Mouse (Mus musculus) adrenal gland, postnatal 36 days (tissue): ENCODE measurements around the gene Nckap1l. TPM values are rescaled to one million over a fixed set of nuclear protein-coding genes. Genes with fewer than 3 reads are reported as not detected.
"Not testable (repeated sequence)": the region's sequence is repeated elsewhere in the genome, so short reads cannot be mapped to it uniquely, and the experiment has no call there.

Source experiments
- DNase-seq, 2 experiments: peaks; one replicate each; pipeline ENCODE4 v3.0.0; 2021; ENCODE audit warnings: mixed read lengths in 1 of 2
- long read RNA-seq, 2 experiments: library from polyadenylated mRNA; stranded (forward); transcript quantifications; one replicate each; pipeline ENCODE4 v2.0.0; 2021; ENCODE audit warnings: borderline sequencing depth in 2 of 2
- total RNA-seq, 2 experiments: library from RNA; stranded (reverse); gene quantifications; 2 replicates each; pipeline ENCODE4 v1.2.3; 2021

The Nckap1l gene
- 1 to 10 TPM; 4.1 to 5.5 TPM for total RNA-seq
- long read RNA-seq, experiment 1, full-length matches to known transcripts: 1 of 1 reads
- long read RNA-seq, experiment 1, partial matches to known transcripts: 0 of 1 reads
- long read RNA-seq, experiment 1, other reads (novel, unspliced or antisense): 0 of 1 reads
- long read RNA-seq, experiment 2, partial matches to known transcripts: 1 of 1 reads
- long read RNA-seq, experiment 2, other reads (novel, unspliced or antisense): 0 of 1 reads

DNA sequence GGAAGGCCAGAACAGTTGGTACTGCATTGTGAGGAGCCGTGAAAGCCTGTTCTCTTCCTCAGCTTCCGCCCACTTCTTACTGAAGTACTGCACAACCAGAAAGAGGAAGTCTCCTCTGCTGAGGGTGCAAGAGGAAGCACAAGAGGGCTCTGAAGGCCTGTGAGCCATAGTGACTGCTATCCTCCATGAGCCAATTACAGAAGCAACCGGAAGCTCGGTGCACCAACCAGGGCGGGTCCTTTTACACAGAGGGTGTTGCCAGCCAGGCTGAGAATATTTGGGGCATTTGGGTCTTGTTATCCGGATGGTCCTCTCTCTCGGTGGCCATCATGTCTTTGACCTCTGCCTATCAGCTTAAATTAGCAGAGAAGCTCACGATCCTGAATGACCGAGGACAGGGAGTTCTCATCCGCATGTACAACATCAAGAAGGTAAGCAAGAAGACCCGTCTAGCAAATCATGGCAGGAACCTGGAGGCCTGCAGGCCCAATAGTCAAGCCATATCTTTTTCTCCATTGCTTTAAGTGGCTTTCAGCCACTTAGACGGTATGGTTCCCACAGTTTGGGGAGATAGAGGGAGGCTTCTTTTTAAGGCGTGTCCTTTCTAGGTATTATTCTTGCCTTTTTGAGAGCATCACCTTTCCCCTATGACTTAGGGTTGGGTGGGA is at the start of gene Nckap1l:
Gene Nckap1l, plus strand, starts transcription at position 244 of the 668 bp plus-strand sequence.
- DNase-seq: peak; percentile 20 to 23

DNA sequence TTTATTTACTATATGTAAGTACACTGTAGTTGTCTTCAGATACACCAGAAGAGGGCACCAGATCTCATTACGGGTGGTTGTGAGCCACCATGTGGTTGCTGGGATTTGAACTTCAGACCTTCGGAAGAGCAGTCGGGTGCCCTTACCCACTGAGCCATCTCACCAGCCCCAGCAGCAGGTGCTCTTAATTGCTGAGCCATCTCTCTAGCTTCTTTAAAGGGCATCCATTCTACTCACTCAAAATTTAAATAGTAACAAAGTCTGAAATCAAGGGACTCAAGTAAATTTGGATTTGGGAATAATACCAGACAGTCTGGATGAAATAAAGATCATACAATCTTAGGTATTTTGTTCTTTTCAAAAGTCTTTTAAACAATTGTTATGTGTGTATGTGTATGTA is 48.0 kb upstream of the Nckap1l start:
- not testable (repeated sequence) for DNase-seq

GRCm38 (mm10) chr15:103427017-103427416 is 26.6 kb upstream of the Nckap1l start:
- DNase-seq: no peak

- DNase-seq: no peak
These were observed 23.4 kb upstream of the Nckap1l start, which contains the start of gene Gtsf1 for GRCm38 (mm10) chr15:103430241-103430640. Gene Gtsf1, minus strand, starts transcription at chr15:103430470.

DNA sequence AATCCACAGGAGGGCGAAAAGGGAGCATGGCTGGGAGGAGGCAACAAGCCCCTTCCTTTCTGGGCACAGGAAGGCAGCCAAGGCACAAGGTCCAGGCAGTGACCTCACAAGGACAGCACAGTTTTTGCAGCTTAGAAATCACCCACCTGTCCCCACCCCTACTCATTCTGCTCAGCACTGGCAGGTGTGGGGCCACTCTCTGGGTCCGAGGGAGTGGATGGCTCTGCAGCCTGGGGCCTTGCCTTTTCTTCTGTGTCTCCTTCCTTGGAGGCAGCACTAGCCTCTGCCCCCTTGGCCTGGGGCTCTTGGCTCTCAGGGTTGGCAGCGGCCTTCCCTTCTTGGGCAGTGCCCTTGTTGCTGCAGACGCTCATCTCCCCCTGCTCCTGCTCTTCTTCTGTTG is 7.6 kb upstream of the Nckap1l start:
- DNase-seq: not testable (repeated sequence)

- DNase-seq: no peak
These were observed 5.2 kb upstream of the Nckap1l start, which contains the start of gene Gtsf2 for GRCm38 (mm10) chr15:103448369-103448768. Gene Gtsf2, minus strand, starts transcription at chr15:103448469.

GRCm38 (mm10) chr15:103454449-103454848 is 855 bp downstream of the Nckap1l start:
- no peak for DNase-seq

DNA sequence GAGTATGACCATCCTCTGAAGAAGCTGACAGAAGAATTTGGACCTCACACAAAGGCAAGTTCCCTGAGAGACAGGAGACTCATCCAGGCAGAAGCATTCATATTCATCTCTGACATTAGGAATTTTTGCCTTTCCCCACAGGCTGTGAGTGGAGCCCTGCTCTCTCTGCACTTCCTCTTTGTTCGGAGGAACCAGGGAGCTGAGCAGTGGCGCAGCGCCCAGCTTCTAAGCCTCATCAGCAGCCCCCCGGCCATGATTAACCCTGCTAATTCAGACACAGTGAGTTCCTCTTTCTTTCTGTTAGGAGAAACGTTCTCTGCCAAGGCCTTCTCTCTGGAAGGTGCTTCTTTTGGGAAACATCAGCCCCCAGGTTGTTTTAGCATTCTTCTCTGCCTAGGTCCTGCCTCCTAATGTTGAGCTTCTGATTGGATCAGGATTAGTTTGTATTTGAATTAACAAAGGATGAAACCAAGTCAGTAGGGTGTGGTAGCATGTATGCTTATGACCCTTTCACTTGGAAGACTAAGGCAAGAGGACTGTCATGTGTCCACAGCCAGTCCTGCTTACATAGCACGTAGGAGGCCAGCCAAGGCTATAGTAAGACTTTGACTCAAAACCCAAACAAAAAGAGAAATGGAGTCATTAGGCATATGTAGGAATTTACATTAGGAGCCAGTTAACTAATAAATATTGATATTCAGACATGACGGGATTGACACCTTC is 9.1 kb downstream of the Nckap1l start:
- no peak for DNase-seq

DNA sequence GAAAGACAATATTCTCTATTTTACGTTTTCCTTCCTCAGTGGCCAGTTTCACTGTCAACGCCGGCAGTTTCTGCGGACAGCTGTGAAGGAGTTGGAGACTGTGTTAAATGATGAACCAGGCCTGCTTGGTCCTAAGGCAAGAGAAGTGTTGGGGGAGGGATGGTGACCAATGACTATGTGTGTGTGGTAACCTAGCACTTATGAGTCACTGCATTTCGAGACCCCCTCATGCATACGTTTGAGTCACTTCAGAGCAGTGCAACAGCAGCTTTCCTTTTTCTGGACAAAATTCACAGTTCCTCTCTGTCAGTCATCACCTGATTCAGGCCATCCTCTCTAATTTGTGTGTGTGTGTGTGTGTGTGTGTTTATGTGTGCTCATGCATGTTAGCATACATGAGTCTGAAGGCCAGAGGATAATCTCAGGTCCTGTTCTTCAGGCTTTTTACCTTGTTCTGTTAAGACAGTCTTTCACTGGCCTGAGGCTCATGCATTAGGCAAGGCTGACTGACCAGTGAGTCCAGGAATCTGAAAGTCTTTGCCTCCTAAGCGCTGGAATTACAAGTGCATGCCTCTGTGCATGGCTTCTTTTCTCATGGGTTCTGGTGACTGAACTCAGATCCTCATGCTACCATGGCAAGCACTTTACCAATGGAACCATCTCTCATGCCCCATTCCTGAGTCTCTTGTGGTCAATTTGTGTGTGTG is 18.0 kb downstream of the Nckap1l start:
- no peak for DNase-seq

DNA sequence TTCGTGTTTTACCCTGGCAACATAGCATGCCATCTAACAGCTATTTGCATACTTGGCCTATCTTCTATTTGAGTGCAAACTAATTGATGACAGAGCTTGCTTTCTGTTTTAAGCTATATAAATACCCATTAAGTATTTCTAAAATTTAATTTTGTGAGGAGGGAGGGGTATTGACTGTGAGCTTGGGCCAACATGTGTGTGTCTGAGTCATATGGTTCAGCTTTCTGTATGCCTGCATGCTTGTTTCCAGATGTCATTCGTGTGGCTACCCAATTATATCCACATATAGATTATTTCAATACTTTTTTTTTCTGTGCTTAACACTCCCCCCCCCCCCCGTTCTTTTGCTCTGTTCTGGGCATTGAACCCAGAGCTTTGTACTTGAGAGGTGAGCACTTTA is 18.7 kb downstream of the Nckap1l start:
- DNase-seq: no peak

DNA sequence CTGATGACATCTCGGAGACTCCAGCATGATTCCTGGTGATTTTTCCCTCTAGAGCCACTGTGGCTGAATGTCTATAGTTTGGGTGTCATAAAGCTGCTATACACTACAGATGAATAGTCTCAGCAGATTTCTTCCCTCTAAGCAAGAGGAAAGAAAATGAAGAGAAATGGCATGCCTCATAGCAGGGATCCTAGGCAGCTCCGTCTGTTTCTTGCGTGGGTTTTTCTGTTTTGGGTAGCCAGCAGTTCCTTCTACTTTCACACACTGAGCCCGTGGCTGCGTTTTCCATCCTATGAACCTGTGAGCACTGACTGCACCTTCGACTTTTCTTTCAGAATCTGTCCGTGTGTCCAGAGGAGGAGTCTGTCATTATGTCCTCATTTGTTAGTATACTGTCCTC is 19.6 kb downstream of the Nckap1l start:
- DNase-seq: no peak

- DNase-seq: no peak
These were observed 20.2 kb downstream of the Nckap1l start for GRCm38 (mm10) chr15:103473769-103474168.

DNA sequence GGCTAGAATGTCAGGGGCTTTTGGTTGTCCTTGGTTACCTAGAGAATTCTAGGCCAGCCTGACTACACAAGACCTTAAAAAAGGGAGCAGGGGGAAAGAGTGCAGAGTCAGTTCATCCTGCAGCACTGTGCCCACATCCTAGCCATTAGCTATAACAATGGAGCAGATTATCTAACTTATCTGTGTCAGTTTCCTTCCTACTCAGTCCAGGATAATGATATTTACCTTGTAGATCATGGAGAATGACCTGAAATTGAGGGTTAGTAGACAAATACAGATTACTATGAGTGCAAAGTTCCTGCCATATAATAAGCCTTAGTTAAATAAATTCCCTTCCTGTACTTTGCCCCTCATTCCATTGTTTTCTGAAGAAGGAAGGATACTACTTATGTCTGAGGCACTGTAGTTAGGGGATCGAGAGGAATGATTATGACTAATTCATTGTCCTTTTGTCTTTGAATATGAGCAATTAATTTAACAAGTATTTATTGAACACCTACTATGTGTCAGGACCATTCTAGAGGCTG is 25.5 kb downstream of the Nckap1l start:
- DNase-seq: no peak

DNA sequence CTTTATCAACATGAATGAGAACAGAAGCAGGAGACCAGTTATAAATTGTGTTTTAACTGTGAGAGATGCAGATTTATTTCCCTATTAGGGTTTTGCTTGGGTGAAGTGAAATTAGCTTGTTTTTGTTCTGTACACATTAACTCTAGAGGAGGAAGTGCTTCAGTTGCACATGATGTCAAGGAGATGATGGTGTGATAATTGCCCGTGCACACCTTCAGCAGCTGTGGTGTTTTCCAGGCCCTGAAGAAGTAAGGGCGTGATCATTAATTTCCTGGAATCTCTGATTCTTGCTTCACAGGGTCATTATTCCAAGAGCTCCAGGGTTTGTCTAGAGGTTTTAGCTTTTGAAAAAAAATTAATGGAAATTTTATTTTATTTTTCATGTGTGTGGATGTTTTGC is 26.5 kb downstream of the Nckap1l start:
- DNase-seq: no peak

DNA sequence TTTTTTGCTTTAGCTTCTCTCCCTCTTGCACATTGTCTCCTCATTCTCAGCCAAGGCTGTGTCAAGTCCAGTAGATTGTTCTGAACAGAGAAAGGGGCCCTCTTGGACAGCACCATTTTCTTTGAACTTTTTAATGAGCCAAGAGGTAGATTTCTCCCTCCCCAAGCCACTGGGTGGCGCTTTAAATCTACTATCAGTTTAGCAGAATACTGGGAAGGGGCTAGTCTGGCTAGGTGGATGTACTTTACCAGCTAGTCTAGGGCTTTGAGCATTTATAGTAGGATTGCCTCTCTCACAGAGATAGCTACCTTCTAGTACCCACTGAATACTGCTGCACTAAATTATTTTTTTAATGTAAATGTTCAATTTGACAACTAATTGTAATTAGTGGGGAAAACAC is 28.9 kb downstream of the Nckap1l start:
- DNase-seq: peak in 1 of 2 experiments; percentile 47

DNA sequence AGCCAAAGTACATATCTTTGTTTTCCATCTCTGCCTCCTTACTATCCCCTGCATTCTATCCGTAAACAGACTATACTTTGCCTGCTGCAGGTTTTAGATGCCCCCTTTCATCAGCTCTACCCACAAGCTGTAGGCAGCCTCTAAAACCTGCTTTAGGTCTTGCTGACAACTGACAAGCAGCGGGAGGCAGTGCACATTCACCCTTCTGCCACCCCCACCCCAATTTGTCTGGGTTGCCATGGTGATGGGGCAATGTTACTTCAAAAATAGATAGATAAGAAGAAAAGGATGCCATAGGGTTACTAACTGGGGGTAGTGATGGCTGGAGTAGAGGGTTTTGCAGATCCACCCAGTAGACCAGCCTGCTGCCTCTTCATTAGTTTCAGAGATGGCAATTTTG is 30.9 kb downstream of the Nckap1l start:
- DNase-seq: no peak

DNA sequence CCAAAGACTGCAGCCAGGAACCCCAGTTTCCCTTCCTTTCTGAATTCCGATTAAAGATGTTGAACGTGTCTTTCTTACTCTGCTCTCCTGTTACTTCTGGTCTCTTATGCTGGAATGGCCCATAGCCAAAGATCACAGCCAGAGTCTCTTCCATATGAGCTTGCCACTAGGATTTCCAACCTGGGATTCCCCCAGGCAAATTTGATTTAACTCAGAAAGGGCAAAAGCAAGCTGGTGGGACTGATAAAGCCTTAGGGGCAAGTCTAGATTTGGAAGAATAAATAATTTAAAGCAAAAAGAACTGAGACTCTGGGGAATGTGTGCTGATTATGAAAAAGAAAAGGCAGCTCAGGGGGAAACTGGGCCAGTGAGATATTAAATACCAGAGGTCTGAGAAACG is 31.5 kb downstream of the Nckap1l start:
- no peak for DNase-seq

DNA sequence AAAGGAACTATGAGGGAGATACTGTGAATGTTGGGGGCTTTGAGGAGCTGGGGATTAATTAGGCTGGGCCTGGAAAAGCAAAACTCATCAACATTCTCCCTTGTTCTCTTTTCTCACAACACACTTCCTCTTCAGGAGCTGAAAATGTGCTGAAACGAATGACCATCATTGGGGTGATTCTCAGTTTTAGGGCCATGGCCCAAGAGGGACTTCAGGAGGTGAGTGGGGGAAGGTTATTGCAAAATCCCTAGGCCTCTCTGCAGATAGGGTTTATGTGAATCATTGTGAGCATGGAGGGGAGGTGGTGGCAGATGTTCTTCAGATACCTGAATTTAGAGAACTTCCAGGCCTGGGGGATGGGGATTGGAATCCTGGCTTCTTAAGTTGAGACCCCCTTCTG is 33.1 kb downstream of the Nckap1l start:
- DNase-seq: no peak

DNA sequence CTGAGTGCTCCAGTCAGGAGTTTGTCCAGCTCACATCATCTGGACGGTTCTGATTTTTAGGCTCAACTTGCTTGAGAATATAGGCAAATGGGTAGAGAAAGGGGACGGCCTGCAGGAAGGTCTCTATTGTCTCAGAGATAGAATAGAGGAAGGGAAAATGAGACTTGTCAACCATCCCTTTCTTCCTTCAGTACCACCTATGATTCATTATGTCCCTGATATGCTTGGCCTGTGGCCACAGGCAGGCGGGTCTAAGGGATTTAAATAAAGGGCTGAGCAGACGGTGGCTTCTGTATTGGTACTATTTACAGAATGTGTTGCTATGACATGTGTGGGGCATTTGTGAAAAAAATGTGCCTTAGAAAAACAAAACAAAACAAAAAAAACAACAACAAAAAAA is 34.7 kb downstream of the Nckap1l start:
- peak in 1 of 2 experiments; percentile 18 for DNase-seq

DNA sequence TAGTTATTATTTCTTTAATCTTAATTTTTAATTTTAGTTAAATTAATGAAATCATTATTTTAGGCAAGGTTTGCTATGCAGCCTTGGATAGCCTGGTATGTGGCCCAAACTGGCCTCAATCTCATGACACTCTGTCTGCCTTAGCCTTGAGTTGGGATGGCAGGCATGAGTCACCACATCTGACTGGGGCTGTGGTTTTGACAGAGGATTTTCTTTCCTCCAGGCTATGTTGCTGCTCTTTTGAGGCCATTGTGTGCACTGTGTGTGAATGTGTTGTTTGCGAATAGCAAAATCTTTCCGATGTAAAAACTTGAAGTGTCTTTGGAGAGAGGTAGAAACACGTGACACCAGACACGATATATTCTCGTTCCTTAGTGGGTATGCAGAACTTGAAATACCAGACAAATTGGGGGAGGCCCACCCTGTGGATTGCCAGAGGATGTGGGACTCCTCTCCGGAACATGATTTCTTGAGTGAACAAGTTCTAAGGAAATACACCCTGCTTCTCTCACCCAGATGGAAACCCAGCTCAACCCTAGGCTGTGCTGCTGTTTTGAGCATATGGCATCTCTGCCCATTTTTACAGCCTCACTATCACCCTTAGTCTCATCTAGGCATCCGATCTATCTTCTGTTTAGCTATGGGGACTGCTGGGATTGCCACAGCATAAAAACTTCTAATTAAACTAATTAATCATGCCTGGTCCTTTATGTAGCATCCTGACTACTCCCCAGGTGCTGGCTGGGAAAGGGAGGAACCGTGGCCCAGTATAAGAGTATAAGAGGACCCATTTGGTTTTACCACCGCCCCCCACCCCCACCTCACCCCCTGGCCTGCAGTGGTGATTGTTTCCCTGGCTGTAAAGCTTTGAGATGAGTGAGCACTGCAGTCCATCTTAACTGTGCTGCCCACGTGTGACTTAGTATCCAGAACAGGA is 42.9 kb downstream of the Nckap1l start:
- peak; percentile 70 to 79 for DNase-seq

- no peak for DNase-seq
These were observed 44.6 kb downstream of the Nckap1l start for GRCm38 (mm10) chr15:103498157-103498556.
